Mouse (Mus musculus) small intestine, adult 2 months (tissue): ENCODE measurements at regions not wholly inside any gene's neighbourhood (a gene's known extent, or its start where the extent isn't known, plus 50 kb on each side); places are given as distances from the start of the nearest gene placed in this dataset.

Source experiments
- CTCF ChIP-seq: fragments of 200-500 bp; IDR thresholded peaks from 2 replicates; pipeline ENCODE4 v1.5.1; 2012; ENCODE audit warnings: low read depth, mild to moderate bottlenecking, control low read depth, inconsistent platforms, low read length, moderate library complexity, mixed read lengths; ENCODE audit not compliant: insufficient replicate concordance, insufficient read length; ENCODE audit errors: extremely low read depth
- POLR2A ChIP-seq: fragments of 200-500 bp; IDR thresholded peaks from 2 replicates; pipeline ENCODE4 v1.6.1; 2012; ENCODE audit warnings: low read depth, mild to moderate bottlenecking, control low read depth, inconsistent platforms, low read length, moderate library complexity

- TF ChIP-seq CTCF = no peak
- TF ChIP-seq POLR2A = no peak
Measured at GRCm38 (mm10) chr8:112408211-112408735, 161.6 kb upstream of the Cntnap4 start.
